Mouse (Mus musculus) cortical plate, adult 2 months (tissue): ENCODE measurements at regions not wholly inside any gene's neighbourhood (a gene's known extent, or its start where the extent isn't known, plus 50 kb on each side); places are given as distances from the start of the nearest gene placed in this dataset.

Experiments used
- H3K27ac ChIP-seq: fragments of 200-500 bp; 2 replicates; pipeline ENCODE4 v1.5.1; 2012; ENCODE audit warnings: low read length, control low read depth, inconsistent platforms; ENCODE audit not compliant: insufficient read depth
- H3K4me1 ChIP-seq: fragments of 200-500 bp; 2 replicates; pipeline ENCODE4 v1.6.1; 2011; ENCODE audit warnings: low read length; ENCODE audit not compliant: control insufficient read depth, insufficient read depth
- H3K4me3 ChIP-seq: fragments of 200-500 bp; 2 replicates; pipeline ENCODE4 v1.5.1; 2011; ENCODE audit warnings: mild to moderate bottlenecking, low read length, control low read depth; ENCODE audit not compliant: insufficient read depth
- CTCF ChIP-seq: fragments of 200-500 bp; IDR thresholded peaks from 2 replicates; pipeline ENCODE4 v1.5.1; 2011; ENCODE audit warnings: mild to moderate bottlenecking, control low read depth, low read length; ENCODE audit not compliant: insufficient read depth; ENCODE audit errors: extremely low read depth
- POLR2A ChIP-seq: fragments of 200-500 bp; IDR thresholded peaks from 2 replicates; pipeline ENCODE4 v1.6.1; 2011; ENCODE audit warnings: mild to moderate bottlenecking, low read length, control low read depth; ENCODE audit not compliant: insufficient read depth; ENCODE audit errors: extremely low read depth

GRCm38 (mm10) chr9:43987957-43988356 is 55.2 kb upstream of the Thy1 start:
- no peak overlapping the region for H3K4me3 ChIP-seq
- TF ChIP-seq POLR2A = no peak
- TF ChIP-seq CTCF = no peak
- H3K27ac ChIP-seq = no peak overlapping the region
- no peaks in the 10 kb centered on the region for H3K4me1 ChIP-seq

- TF ChIP-seq POLR2A = no peak
- no peak for TF ChIP-seq CTCF
- Histone ChIP-seq H3K4me1 (no peaks in the 10 kb centered on the region), H3K27ac (no peak overlapping the region), H3K4me3 (no peak overlapping the region)
These were observed 54.0 kb upstream of the Thy1 start for GRCm38 (mm10) chr9:43988981-43989860.

- H3K4me3 ChIP-seq = no peak overlapping the region
- H3K4me1 ChIP-seq = no peaks in the 10 kb centered on the region
- TF ChIP-seq CTCF = no peak
- TF ChIP-seq POLR2A = no peak
- H3K27ac ChIP-seq = no peak overlapping the region
These were observed 53.1 kb upstream of the Thy1 start for GRCm38 (mm10) chr9:43990124-43990523.

- H3K4me3 ChIP-seq = no peak overlapping the region
- no peak for TF ChIP-seq POLR2A
- TF ChIP-seq CTCF = no peak
- no peak overlapping the region for H3K27ac ChIP-seq
- H3K4me1 ChIP-seq = no peaks in the 10 kb centered on the region; the same call in 1 of the 2 replicates
These were observed 49.8 kb upstream of the Thy1 start for GRCm38 (mm10) chr9:43993221-43993976.
